Mouse (Mus musculus) myocyte (in vitro differentiated cells): ENCODE measurements around the gene Sgpp2.

Experiments
- E2F4 ChIP-seq: IDR thresholded peaks from one replicate; pipeline ENCODE4 v1.6.1; 2011; ENCODE audit warnings: mild to moderate bottlenecking, control low read depth, moderate library complexity; ENCODE audit not compliant: insufficient read depth
- MAX ChIP-seq: IDR thresholded peaks from one replicate; pipeline ENCODE4 v1.6.1; 2011; ENCODE audit warnings: low read depth, mild to moderate bottlenecking, control low read depth
- POLR2A ChIP-seq: IDR thresholded peaks from one replicate; pipeline ENCODE4 v1.6.1; 2011; ENCODE audit warnings: low read depth, mild to moderate bottlenecking, control low read depth, moderate library complexity; ENCODE audit not compliant: insufficient read length
- REST ChIP-seq: IDR thresholded peaks from one replicate; pipeline ENCODE4 v1.6.1; 2011; ENCODE audit warnings: mild to moderate bottlenecking, control low read depth, moderate library complexity; ENCODE audit not compliant: insufficient read depth, insufficient read length
- SRF ChIP-seq: IDR thresholded peaks from one replicate; pipeline ENCODE4 v1.6.1; 2011; ENCODE audit warnings: low read depth; ENCODE audit not compliant: control insufficient read depth, insufficient read length
- TCF12 ChIP-seq: IDR thresholded peaks from one replicate; pipeline ENCODE4 v1.6.1; 2011; ENCODE audit warnings: mild to moderate bottlenecking, control low read depth; ENCODE audit not compliant: poor library complexity, insufficient read depth, severe bottlenecking
- TCF3 ChIP-seq: IDR thresholded peaks from one replicate; pipeline ENCODE4 v1.6.1; 2011; ENCODE audit warnings: low read depth, control low read depth; ENCODE audit not compliant: insufficient read length
- USF1 ChIP-seq: IDR thresholded peaks from one replicate; pipeline ENCODE4 v1.6.1; 2011; ENCODE audit warnings: low read depth, mild to moderate bottlenecking, control low read depth, moderate library complexity

- TF ChIP-seq SRF (no peak), POLR2A (no peak), USF1 (no peak), TCF12 (no peak), E2F4 (no peak), TCF3 (no peak), MAX (no peak), REST (no peak)
Observed at GRCm38 (mm10) chr1:78452544-78452943, 142.4 kb downstream of the Sgpp2 start.
